Mouse (Mus musculus): Measurements from ENCODE around the gene Vmp1. TPM values are rescaled to one million over a fixed set of nuclear protein-coding genes. Genes with fewer than 3 reads are reported as not detected.

Gene Vmp1
- total RNA-seq, 2 experiments from 2014 or later = 67.7 to 84.9 TPM

GRCm38 (mm10) chr11:86578809-86579730, 104.6 kb downstream of the Vmp1 start:
- peak; percentile 61 for DNase-seq
- intact Hi-C loops (cut with DNase I; ENCODE audit: low total_unique reads) = no loop called here

- intact Hi-C loops (cut with DNase I; ENCODE audit: low total_unique reads) = no loop called here
- DNase-seq = no peak
These were observed 105.4 kb downstream of the Vmp1 start for GRCm38 (mm10) chr11:86578106-86578808.

GRCm38 (mm10) chr11:86577231-86577630, 106.4 kb downstream of the Vmp1 start:
- intact Hi-C loops (cut with DNase I; ENCODE audit: low total_unique reads) = no loop called here
- peak; percentile 27 for DNase-seq

GRCm38 (mm10) chr11:86575632-86576378, 107.8 kb downstream of the Vmp1 start:
- intact Hi-C loops (cut with DNase I; ENCODE audit: low total_unique reads) = no loop called here
- DNase-seq = no peak

- DNase-seq = no peak
- intact Hi-C loops (cut with DNase I; ENCODE audit: low total_unique reads) = no loop called here
These were observed 109.2 kb downstream of the Vmp1 start for GRCm38 (mm10) chr11:86574408-86574807.

- DNase-seq = no peak
- intact Hi-C loops (cut with DNase I; ENCODE audit: low total_unique reads) = no loop called here
These were observed 109.9 kb downstream of the Vmp1 start for GRCm38 (mm10) chr11:86573646-86574231.

GRCm38 (mm10) chr11:86572623-86573022, 111.0 kb downstream of the Vmp1 start:
- intact Hi-C loops (cut with DNase I; ENCODE audit: low total_unique reads) = no loop called here
- DNase-seq = no peak

- no peak for DNase-seq
- intact Hi-C loops (cut with DNase I; ENCODE audit: low total_unique reads) = no loop called here
These were observed 111.8 kb downstream of the Vmp1 start for GRCm38 (mm10) chr11:86571871-86572270.

- DNase-seq = no peak
- intact Hi-C loops (cut with DNase I; ENCODE audit: low total_unique reads) = no loop called here
These were observed 112.4 kb downstream of the Vmp1 start for GRCm38 (mm10) chr11:86571047-86571855.

- intact Hi-C loops (cut with DNase I; ENCODE audit: low total_unique reads) = no loop called here
- DNase-seq = no peak
These were observed 113.3 kb downstream of the Vmp1 start for GRCm38 (mm10) chr11:86570261-86570746.

GRCm38 (mm10) chr11:86568425-86568824, 115.2 kb downstream of the Vmp1 start:
- DNase-seq = no peak
- intact Hi-C loops (cut with DNase I; ENCODE audit: low total_unique reads) = no loop called here

- DNase-seq = no peak
- intact Hi-C loops (cut with DNase I; ENCODE audit: low total_unique reads) = no loop called here
These were observed 125.4 kb downstream of the Vmp1 start for GRCm38 (mm10) chr11:86558258-86558657.

- no peak for DNase-seq
- intact Hi-C loops (cut with DNase I; ENCODE audit: low total_unique reads) = no loop called here
These were observed 130.1 kb downstream of the Vmp1 start for GRCm38 (mm10) chr11:86553525-86553924.

- no peak for DNase-seq
- intact Hi-C loops (cut with DNase I; ENCODE audit: low total_unique reads) = no loop called here
These were observed 136.2 kb downstream of the Vmp1 start for GRCm38 (mm10) chr11:86547412-86547811.

- DNase-seq = no peak
- intact Hi-C loops (cut with DNase I; ENCODE audit: low total_unique reads) = no loop called here
These were observed 138.1 kb downstream of the Vmp1 start for GRCm38 (mm10) chr11:86545556-86545955.

- DNase-seq = peak; percentile 100
- intact Hi-C loops (cut with DNase I; ENCODE audit: low total_unique reads) = no loop called here
These were observed 138.9 kb downstream of the Vmp1 start, which contains the start of the genes Rps6kb1 and Tubd1 for GRCm38 (mm10) chr11:86544639-86545299. Gene Rps6kb1 (minus strand): TSS chr11:86544805. Gene Tubd1 (plus strand): TSS chr11:86544991.

GRCm38 (mm10) chr11:86543960-86544638, 139.5 kb downstream of the Vmp1 start:
- intact Hi-C loops (cut with DNase I; ENCODE audit: low total_unique reads) = no loop called here
- no peak for DNase-seq

Data from gastrocnemius, postnatal 14 days (tissue).